Mouse (Mus musculus): ENCODE data around the gene Gpn3.

Gpn3 gene

GRCm38 (mm10) chr5:122423083-122423482 lies 51.4 kb downstream of the Gpn3 start:
- DNase-seq = no peak

GRCm38 (mm10) chr5:122425550-122425949 lies 53.9 kb downstream of the Gpn3 start:
- no peak for DNase-seq

- DNase-seq = no peak
These were observed 58.5 kb downstream of the Gpn3 start for GRCm38 (mm10) chr5:122430036-122430775.

- DNase-seq = no peak
These were observed 59.5 kb downstream of the Gpn3 start for GRCm38 (mm10) chr5:122431221-122431620.
